Mouse (Mus musculus) liver, postnatal 0 days (tissue): ENCODE results near the gene Abcc3. TPM values are rescaled to one million over a fixed set of nuclear protein-coding genes. Genes with fewer than 3 reads are reported as not detected.

ENCODE experiments used
- ATAC-seq: fragments of 200-750 bp; cut with Nextera tagmentation; 2 replicates; pipeline ENCODE4 v1.8.0; 2017; ENCODE audit warnings: mild to moderate bottlenecking, moderate library complexity
- DNase-seq: peaks from one replicate; pipeline ENCODE4 v3.0.0-alpha.2; 2016
- H3K27ac ChIP-seq: fragments of 300-500 bp; sonication (generic); 2 replicates; pipeline ENCODE4 v1.5.1; 2014; ENCODE audit warnings: antibody characterized with exemption, moderate library complexity, mild to moderate bottlenecking, low read depth
- H3K27me3 ChIP-seq: fragments of 300-500 bp; sonication (generic); 2 replicates; pipeline ENCODE4 v1.6.1; 2014; ENCODE audit warnings: low read length, control low read depth, mixed read lengths; ENCODE audit not compliant: insufficient read depth
- H3K36me3 ChIP-seq: fragments of 300-500 bp; sonication (generic); replicated peaks from 2 replicates; pipeline ENCODE4 v1.6.1; 2014; ENCODE audit warnings: mild to moderate bottlenecking, control low read depth, low read length, moderate library complexity, mixed read lengths; ENCODE audit not compliant: insufficient read depth
- H3K4me1 ChIP-seq: fragments of 300-500 bp; sonication (generic); 2 replicates; pipeline ENCODE4 v1.6.1; 2014; ENCODE audit warnings: antibody characterized with exemption, mild to moderate bottlenecking, control low read depth; ENCODE audit not compliant: insufficient read depth
- H3K4me2 ChIP-seq: fragments of 300-500 bp; sonication (generic); 2 replicates; pipeline ENCODE4 v1.6.1; 2014; ENCODE audit warnings: low read depth, mild to moderate bottlenecking, low read length, moderate library complexity, mixed read lengths
- H3K4me3 ChIP-seq: fragments of 300-500 bp; sonication (generic); 2 replicates; pipeline ENCODE4 v1.5.1; 2014; ENCODE audit warnings: low read depth, low read length
- H3K9ac ChIP-seq: fragments of 300-500 bp; sonication (generic); replicated peaks from 2 replicates; pipeline ENCODE4 v1.6.1; 2014; ENCODE audit warnings: mild to moderate bottlenecking, moderate library complexity
- H3K9me3 ChIP-seq: fragments of 300-500 bp; sonication (generic); 2 replicates; pipeline ENCODE4 v1.6.1; 2016; ENCODE audit warnings: mild to moderate bottlenecking, control low read depth, low read length, mixed read lengths
- CTCF ChIP-seq: sonication (generic); IDR thresholded peaks from 2 replicates; pipeline ENCODE4 v1.5.1; 2016; ENCODE audit warnings: antibody characterized with exemption, low read depth
- EP300 ChIP-seq: IDR thresholded peaks from 2 replicates; pipeline ENCODE4 v1.6.1; 2016; ENCODE audit warnings: antibody characterized with exemption, low read depth, mild to moderate bottlenecking
- WGBS: fragments of 180-500 bp; shearing (Covaris S2); extraction: QIAGEN DNeasy Blood & Tissue Kit; methylation state at CpG from one replicate; pipeline ENCODE4 v1.1.7; 2014; ENCODE audit not compliant: insufficient replicate concordance; 5-methylcytosine and 5-hydroxymethylcytosine counted together
- polyA plus RNA-seq: library from polyadenylated mRNA; unstranded; fragments of >200 nt; fragmentation: Nextera tagmentation; extraction: Ambion mirVana; gene quantifications from 2 replicates; pipeline ENCODE4 v1.2.1, GENCODE M21; 2015

Abcc3 gene
- polyA plus RNA-seq, 1 experiment from 2014 or later, result 8.3 TPM

GRCm38 (mm10) chr11:94339732-94340585, 52.8 kb downstream of the Abcc3 start:
- Histone ChIP-seq H3K9ac (no peak overlapping the region), H3K36me3 (peaks cover 25% of the 10 kb centered on the region), H3K9me3 (no peaks in the 10 kb centered on the region), H3K4me3 (no peak overlapping the region), H3K27me3 (no peaks in the 10 kb centered on the region), H3K4me1 (peaks cover 3% of the 10 kb centered on the region; the same call in 1 of the 2 replicates), H3K27ac (no peak overlapping the region), H3K4me2 (no peak overlapping the region)
- peak; percentile 72 for ATAC-seq
- peak; percentile 55 for DNase-seq
- TF ChIP-seq CTCF (peak; percentile 85), EP300 (no peak)
- WGBS, result 65% methylated on average over 18 of the region's 18 CpGs

GRCm38 (mm10) chr11:94338347-94338746, 54.5 kb downstream of the Abcc3 start:
- no peak overlapping the region for H3K4me2 ChIP-seq
- H3K9me3 ChIP-seq, result no peaks in the 10 kb centered on the region
- no peak for TF ChIP-seq EP300
- no peak for TF ChIP-seq CTCF
- H3K27me3 ChIP-seq, result no peaks in the 10 kb centered on the region
- WGBS, result 81% methylated on average over 2 of the region's 2 CpGs
- H3K4me3 ChIP-seq, result no peak overlapping the region
- no peak overlapping the region for H3K27ac ChIP-seq
- H3K36me3 ChIP-seq, result peaks cover 31% of the 10 kb centered on the region
- no peak for DNase-seq
- no peak overlapping the region for H3K9ac ChIP-seq
- no peak for ATAC-seq
- peaks cover 11% of the 10 kb centered on the region; the same call in 1 of the 2 replicates for H3K4me1 ChIP-seq

- no peak for TF ChIP-seq EP300
- TF ChIP-seq CTCF, result no peak
- ATAC-seq, result no peak
- H3K4me1 ChIP-seq, result peaks cover 13% of the 10 kb centered on the region; the same call in 1 of the 2 replicates
These were observed 56.2 kb downstream of the Abcc3 start for GRCm38 (mm10) chr11:94336551-94336950.

GRCm38 (mm10) chr11:94334386-94334968, 58.3 kb downstream of the Abcc3 start:
- TF ChIP-seq EP300 (peak; percentile 90), CTCF (no peak)
- ATAC-seq, result peak; percentile 90
- H3K27me3 ChIP-seq, result no peaks in the 10 kb centered on the region
- H3K4me2 ChIP-seq, result peak overlapping the region; percentile 35
- H3K27ac ChIP-seq, result no peak overlapping the region
- DNase-seq, result peak; percentile 65
- no peaks in the 10 kb centered on the region for H3K9me3 ChIP-seq
- peaks cover 27% of the 10 kb centered on the region for H3K36me3 ChIP-seq
- H3K9ac ChIP-seq, result no peak overlapping the region
- no peak overlapping the region for H3K4me3 ChIP-seq
- peaks cover 20% of the 10 kb centered on the region for H3K4me1 ChIP-seq
- 77% methylated on average over 8 of the region's 8 CpGs for WGBS

More at GRCm38 (mm10) chr11:94336551-94336950, 56.2 kb downstream of the Abcc3 start:
- Histone ChIP-seq H3K9ac (no peak overlapping the region), H3K9me3 (no peaks in the 10 kb centered on the region), H3K4me2 (no peak overlapping the region), H3K27ac (no peak overlapping the region), H3K36me3 (peaks cover 31% of the 10 kb centered on the region), H3K4me3 (no peak overlapping the region), H3K27me3 (no peaks in the 10 kb centered on the region)
- no peak for DNase-seq

GRCm38 (mm10) chr11:94332726-94333125, 60.1 kb downstream of the Abcc3 start:
- ATAC-seq (no peak), DNase-seq (no peak)
- H3K9me3 ChIP-seq, result no peaks in the 10 kb centered on the region
- no peak overlapping the region for H3K4me3 ChIP-seq
- WGBS, result 91% methylated on average over 6 of the region's 6 CpGs
- no peaks in the 10 kb centered on the region for H3K27me3 ChIP-seq
- TF ChIP-seq EP300 (no peak), CTCF (no peak)
- no peak overlapping the region for H3K9ac ChIP-seq
- peaks cover 12% of the 10 kb centered on the region for H3K36me3 ChIP-seq
- H3K4me1 ChIP-seq, result peaks cover 29% of the 10 kb centered on the region
- no peak overlapping the region for H3K27ac ChIP-seq
- no peak overlapping the region for H3K4me2 ChIP-seq

GRCm38 (mm10) chr11:94330211-94330610, 62.6 kb downstream of the Abcc3 start:
- H3K4me2 ChIP-seq, result peak overlapping the region; percentile 14; the same call in 1 of the 2 replicates
- H3K4me1 ChIP-seq, result peaks cover 35% of the 10 kb centered on the region
- no peak overlapping the region for H3K9ac ChIP-seq
- no peak overlapping the region for H3K27ac ChIP-seq
- no peak overlapping the region for H3K4me3 ChIP-seq
- no peaks in the 10 kb centered on the region for H3K27me3 ChIP-seq
- ATAC-seq (no peak), DNase-seq (no peak)
- no peak for TF ChIP-seq CTCF
- no peak for TF ChIP-seq EP300
- 84% methylated on average over 3 of the region's 3 CpGs for WGBS
- no peaks in the 10 kb centered on the region for H3K9me3 ChIP-seq
- peaks cover 6% of the 10 kb centered on the region for H3K36me3 ChIP-seq
